Mouse (Mus musculus) v-Abl transformed pro-B cells (cell line): ENCODE results near the gene Ndufs5.

Experiments
- in situ Hi-C, 2 experiments: fragments of 400-800 bp; cut with MboI; formaldehyde crosslinking; loops; one replicate each; pipeline ENCODE4 v1.15.1; 2025; ENCODE audit not compliant: unreplicated experiment in 2 of 2

Ndufs5 gene

DNA sequence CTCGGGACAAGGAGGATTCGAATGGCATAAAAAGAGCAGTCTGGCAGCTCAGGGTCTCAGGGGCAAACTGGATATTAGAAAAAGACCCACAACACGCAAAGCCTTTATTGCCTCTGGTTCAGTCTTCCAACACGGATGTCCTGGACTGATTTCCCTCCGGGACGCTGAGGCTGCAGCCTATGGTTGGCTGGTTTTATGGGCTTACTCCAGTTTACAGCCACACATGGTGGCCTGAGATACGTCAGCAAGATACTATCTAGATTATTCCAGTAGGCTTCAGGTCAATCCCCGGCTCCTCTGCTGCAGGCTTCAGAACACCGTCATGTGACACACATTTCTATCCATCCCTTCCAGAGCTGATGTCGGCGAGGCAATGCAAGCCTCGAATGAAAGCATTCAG is 24.6 kb downstream of the Ndufs5 start:
- in situ Hi-C loops = no loop called here

DNA sequence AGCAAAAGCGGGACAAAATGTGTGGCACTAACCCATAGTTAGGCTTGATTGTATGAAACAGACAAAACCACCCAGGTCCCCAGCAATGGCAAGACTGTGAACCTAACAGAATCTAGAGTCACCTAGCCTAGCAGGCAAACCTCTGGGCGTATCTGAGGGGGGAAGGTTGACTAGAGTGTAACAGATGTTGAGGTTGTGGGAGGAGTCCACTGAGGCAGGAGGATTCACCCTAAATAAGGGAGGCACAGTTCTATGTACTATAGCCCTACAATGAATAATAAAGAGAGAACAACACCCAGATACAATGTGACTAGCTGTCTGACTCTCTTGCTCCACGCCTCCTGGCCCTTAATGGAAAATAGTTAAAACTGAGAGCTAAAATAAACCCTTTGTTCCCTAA is 25.9 kb downstream of the Ndufs5 start:
- in situ Hi-C loops = no loop called here

DNA sequence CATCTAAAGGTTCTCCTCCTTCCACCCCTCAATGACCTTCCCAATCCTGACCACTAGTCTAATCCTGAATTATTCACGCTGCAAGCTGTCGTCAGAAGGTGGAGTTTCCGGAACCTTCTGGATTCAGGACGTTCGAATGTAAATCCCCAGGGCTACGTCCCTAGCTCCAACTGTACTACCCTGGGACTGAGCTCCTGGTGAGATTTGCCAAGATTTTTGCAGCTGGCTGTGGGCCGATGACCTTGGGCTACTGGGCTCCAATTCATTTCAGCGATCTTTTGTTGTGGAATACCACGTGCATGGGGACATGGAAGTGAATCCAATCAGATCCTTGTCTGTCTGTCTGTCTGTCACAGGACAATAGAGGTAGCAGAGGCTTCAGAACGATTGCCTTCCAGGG is 27.7 kb downstream of the Ndufs5 start:
- in situ Hi-C loops = no loop called here

DNA sequence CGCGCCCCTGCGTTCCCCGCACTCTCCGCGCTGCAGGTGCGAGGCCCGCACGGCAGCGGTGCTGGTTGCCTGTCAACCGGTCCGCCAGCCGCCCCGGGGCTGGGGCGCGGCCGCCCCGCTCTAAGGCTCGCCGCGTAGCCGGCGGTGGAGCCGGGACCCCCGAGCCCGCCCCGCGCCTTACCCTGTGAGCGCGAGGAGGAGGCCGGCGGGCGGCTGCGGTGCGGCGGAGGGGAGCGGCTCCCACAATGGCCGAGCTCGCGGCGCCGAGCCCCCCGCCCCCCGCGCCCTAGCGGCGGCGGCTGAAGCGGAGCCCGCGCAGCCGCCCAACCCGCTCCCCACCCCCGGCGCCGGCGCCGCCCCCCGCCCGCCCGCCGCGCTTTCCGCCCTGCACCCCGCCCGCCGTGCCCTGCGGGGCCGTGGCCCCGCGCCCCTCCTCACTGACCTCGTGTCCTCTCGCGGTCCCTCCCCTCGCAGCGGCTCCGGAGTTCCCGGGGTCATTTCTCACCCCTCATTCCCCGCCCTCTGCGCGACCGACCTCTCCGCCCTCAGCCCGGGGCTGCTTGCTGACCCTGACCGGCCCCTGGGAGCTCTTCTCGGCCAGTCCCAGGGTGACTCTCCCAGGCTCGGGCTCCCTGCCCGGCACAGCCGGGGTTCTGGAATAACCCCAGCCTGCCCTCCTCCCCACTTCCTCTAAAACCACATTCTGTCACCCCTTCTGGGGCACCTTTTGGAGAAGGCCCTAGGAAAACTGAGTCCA is 30.8 kb downstream of the Ndufs5 start:
- in situ Hi-C loops = no loop called here

DNA sequence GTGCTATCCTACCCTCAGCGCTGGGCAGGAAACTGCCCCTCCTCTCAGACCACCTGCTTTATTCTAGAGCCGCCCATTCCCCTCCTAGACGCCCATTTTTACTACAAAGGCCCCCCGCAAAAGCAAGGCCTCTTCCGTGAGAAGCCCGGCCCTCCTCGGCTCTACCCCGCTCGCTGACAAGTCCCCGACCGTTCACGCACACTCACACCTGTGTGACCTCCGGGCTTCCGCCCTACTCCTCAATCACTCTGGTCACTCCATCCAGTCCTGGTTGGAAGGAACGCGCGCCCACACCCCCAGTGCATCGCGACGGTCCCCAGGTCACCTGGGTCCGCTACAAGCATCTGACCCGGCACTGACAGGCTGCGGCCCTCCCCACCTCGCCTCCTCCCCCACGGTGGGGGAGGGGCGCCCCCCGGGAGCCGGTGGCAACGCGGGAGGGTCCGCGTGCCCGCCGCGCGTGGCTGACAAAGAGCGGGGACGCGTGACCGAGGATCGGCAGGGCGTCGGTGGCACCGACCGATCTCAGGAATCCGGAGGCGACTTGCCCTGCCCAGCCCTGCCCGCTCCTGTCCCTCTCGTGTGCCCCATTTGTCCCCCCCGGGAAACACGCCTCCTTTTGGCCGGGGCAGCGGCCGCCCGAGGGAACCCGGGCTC is 31.5 kb downstream of the Ndufs5 start:
- in situ Hi-C loops = no loop called here

DNA sequence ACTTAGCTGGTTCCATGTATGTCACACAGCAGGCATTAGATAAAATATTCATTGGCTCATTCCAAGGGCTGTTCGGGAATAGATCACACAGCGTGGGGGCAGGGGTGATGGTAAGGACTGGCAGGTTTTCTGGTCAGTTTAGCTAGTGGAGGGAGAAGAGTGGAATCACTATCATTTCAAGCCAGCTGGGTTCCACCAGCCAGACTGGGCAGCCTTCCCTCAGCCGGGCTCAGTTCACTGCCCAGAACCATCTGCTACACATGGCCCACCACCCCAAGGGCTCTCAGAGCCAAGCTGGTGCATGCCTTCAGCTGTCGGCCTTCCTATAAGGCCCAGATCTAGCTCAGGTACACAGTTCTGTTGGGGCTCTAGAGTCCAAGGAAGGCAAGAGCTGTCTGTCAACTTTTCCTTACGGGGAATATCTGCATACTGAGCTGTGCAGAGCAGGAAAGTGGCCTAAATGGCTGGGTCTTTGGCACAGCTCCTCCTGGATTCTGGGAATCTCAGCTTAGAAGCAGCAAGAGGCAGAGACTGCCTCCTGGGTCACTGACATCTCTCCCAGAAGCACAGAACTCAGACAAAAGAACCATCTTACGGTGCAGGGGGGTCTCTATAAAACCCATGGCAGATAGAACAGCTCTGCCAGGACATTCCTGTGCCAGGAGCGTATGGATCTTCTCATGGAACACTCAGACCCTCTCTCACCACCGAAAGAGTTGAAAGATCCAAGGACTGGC is 32.3 kb downstream of the Ndufs5 start:
- in situ Hi-C loops = no loop called here

DNA sequence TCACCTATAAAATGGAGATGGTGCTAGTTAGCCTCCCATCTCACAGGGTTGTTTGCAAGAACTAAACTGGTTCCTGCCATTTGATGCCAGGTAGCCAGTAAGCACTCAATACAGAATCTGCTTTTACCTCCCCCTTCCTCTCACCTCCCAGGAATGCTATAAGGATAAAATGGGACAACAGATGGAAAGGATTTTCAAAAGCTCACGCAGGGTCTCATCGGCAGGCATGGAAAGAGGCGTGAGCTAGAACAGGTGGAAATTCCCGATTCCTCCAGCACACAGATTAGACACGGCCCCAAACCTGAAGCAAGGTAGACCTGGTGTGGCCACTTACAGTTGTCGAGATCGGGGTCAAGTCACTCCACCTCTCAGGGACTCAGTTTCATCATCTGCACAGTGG is 33.0 kb downstream of the Ndufs5 start:
- in situ Hi-C loops = no loop called here

DNA sequence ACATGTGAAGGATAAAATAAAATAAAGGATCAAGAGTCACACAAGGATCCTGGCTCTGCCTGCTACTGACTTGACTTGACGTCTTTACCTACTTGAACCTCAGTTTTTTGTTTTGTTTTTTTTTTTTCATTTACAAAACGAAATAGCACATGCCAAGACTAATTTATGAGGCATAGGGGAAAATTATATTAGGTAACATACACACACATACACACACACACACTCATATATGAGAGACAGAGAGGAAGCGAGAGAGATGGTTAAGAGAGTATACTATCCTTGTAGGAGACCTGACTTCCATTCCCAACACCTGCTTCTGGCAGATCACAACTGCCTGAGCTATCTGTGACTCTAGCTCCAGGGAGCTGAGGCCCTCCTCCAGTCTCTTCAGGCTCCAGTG is 33.7 kb downstream of the Ndufs5 start, which contains the start of gene Macf1:
TSS of gene Macf1 (minus strand) at position 101 of the 400 bp plus-strand sequence.
- in situ Hi-C loops = no loop called here

DNA sequence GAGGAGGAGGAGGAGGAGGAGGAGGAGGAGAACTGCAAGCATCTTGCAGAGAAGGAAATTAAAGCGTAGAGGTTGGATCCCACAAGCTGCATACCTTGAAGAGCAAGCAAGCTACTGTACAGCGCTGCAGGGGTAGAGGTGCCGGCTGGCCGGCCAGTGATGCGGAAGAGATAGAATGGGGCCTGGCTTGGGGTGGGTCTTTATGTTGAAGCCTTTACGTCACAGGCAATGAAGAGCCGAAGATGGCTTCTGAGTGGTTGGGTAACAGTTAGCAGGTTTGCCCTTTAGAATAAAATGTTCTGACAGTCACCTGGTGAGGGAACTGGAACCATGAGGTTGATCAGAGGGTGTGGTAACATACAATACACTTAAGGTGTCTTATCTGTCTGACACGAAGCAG is 35.7 kb downstream of the Ndufs5 start:
- in situ Hi-C loops = no loop called here

DNA sequence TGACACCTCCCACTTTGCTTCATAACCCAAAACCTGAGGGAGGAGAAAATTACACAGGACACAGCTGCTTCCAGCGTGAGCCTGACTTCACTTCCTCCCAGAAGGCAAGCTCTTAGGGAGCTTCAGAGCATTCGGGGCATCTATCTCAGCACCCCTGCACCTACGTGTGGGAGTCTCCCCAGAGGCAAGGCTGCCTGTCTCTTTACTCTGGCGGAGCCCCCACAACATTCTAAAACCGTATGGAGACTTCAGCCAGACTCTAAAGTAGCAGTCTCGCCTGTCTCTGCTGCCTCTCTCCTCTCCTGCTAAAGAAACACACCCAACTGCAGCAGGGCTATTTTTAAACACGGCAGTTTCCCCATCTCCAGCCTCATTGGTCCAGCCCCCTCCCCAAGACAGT is 37.0 kb downstream of the Ndufs5 start:
- in situ Hi-C loops = no loop called here

DNA sequence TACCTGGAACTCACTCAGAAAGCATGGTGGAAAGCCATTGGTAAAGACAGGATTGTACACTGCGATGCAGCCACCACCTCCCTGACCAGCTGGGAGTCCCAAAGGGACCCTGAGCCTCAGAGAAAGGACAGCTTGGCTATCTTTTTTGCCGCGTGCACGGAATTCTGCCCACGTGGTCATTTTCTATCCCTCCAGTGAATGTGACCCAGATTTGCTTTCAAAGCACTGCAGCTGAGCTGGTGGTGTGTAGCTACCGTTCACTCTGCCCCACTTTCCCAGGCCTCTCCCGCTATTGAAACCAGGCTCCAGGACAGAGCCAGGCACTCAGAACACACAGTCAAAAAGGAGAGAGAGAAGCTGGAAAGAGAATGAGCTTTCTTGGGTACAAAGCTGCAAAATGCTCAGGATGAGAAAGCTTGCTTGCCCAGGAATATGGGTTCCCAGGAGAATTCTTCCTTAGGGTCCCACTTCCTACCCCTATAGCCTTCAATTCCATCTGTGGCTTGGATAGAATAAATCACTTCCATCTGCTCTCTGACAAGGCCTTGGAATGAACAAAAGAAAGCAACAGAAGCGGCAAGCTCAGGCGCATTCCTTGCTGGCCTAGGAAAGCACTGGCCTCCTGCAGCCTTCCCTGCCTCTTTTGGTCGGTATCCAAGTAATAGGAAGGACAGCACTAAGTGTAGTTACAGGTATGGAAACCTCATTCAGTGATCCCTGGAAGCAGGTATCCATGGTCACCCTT is 40.8 kb downstream of the Ndufs5 start:
- in situ Hi-C loops = no loop called here

DNA sequence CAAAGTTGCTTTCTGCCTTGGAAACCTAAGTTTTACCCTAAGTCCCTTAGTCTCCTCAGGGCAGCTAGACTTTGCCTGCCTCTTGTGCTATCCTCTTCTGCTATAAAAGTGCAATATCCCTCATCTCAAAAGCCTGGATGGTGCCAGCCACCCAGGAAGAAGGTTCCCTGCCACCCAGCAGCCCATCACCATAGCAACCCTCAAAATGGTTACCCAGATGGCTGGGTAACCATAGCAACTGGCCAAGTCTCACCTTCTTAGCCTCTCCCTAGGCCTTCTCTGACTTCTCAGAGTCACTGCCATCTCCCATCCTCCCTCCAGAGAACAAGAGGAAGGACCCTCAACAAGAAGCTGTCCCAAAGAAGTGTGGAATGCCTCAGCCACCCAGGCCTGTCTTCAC is 47.4 kb downstream of the Ndufs5 start:
- in situ Hi-C loops = no loop called here

DNA sequence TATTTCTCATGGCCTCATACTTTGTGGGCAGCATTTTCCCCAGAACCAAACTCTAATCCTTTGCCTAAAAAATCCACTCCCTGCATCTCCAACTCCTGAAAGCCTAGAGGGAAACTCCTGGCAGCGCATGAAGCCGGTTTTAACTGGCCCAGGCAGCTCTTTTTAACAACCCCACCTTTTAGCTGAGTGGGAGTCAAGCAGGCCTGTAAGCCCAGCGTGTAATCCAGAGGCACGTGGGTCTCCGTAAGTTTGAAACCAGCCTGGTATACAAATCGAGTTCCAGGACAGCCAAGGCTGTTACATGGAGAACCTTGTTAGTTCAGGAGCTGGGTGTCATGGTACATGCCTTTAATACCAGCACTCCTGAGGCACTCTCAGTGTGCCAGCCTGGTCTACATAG is 48.3 kb downstream of the Ndufs5 start:
- in situ Hi-C loops = loop anchor here (5.0 kb wide), 2 partner anchors 82 to 132 kb away; no protein-coding TSS in a partner anchor

DNA sequence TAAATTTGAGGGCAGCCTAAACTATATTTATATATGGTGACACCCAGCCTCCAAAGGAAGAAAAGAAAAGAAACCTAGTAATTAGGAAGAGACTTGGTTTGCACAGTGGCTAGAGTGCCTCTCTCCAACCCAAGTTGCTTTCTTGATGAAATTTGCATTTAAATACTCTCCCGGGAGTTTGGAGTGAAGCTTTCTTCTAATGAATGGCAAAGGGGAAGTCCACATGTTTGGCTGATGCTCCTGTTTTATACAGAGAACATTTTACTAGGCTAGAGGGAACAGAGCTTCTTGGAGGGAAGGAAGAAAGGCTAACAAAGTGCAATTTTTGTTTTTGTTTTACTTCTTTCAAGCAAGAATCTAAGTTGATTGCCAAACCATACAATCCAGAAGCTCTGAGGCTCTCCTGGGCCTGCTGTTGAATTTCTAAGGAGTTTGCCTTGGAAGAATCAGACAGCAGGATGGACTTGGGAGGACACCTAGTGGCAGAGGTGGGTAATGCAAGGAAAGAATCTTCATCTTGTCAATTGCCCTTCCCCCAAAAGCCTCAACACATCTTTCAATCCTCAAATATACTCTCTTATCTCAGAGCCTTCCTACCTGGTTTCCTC is 50.6 kb downstream of the Ndufs5 start:
- in situ Hi-C loops = loop anchor here (5.0 kb wide), 2 partner anchors 80 to 130 kb away; no protein-coding TSS in a partner anchor

DNA sequence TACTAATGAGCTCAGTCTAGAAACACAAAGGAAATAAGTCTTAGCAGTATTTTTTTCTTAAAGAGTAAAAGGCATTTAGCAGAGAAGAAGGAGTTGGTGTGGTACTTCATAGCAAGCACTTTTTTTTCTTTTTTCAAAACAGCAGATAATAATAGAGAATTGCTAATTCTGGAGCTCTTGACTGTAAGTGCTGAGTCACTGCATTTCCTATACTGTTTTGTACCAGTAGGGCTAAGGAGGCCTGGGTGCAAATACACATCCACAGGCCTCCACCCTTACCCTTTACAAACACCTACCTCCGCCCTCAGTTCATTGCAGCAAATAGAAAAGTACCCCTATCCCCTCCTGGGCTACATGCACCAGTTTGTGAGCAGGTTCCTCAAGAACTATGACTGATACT is 51.5 kb downstream of the Ndufs5 start:
- in situ Hi-C loops = loop anchor here (5.0 kb wide), 2 partner anchors 79 to 129 kb away; no protein-coding TSS in a partner anchor

DNA sequence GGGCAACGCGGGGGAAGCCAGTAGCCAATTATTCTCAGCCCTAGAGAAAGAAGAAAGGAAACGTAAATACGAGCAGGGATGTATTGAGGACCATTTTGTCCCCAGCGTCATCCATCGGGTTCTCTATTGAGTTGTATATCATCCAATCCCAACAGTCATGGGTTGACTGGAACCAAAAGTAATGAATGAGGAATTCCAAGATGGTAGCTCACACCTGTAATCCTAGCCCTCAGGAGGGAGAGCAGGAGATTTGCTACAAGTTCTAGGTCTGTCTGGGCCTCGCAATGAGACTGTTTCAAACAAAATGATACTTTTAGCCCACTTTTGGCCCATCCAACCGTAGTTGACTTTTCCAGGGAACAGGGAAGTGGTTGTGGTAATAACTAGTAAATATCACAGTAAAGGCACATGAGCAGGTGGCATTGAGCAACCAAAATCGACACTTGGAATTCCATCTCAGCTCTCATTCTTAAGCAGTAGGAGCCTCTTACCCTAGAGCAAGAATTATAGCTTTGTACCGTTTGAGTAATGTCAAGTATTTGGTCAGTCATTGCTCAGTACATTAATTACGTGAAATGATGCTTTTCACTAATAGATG is 52.2 kb downstream of the Ndufs5 start:
- in situ Hi-C loops = loop anchor here (5.0 kb wide), 2 partner anchors 78 to 128 kb away; no protein-coding TSS in a partner anchor

DNA sequence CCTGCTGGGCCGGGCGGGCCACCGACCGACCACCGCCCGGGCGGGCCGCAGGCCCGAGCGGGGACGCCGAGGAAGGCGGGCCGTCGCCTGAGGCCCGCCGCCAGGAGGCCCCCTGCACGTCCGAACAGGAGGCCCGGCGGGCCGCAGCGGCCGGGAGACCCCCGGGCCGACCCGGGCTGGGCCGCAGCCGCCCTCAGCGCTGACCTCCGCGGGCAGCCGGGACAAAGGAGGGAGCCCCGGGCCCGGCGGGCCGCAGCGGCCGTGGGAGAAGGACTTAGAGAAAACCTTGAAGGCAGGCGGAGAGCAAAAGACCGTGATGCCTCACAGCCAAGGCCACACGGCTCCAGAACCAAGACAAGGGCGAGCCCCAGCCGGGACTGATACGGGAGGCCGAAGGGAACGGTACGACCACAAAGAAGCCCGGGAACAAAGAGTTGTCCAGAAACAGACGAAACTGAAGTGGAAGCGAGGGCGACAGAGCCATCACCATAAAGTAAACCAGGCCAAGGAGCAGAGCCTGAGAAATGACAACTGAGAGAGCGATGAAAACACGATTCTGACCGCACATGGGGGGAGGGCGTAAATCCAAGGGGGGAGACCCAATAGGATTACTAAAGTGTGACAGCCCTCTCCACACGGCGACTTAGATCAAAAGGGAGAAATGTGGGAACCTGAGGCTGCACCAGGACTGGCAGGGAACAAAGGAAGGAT is 52.9 kb downstream of the Ndufs5 start:
- in situ Hi-C loops = loop anchor here (5.0 kb wide), 2 partner anchors 78 to 128 kb away; no protein-coding TSS in a partner anchor

DNA sequence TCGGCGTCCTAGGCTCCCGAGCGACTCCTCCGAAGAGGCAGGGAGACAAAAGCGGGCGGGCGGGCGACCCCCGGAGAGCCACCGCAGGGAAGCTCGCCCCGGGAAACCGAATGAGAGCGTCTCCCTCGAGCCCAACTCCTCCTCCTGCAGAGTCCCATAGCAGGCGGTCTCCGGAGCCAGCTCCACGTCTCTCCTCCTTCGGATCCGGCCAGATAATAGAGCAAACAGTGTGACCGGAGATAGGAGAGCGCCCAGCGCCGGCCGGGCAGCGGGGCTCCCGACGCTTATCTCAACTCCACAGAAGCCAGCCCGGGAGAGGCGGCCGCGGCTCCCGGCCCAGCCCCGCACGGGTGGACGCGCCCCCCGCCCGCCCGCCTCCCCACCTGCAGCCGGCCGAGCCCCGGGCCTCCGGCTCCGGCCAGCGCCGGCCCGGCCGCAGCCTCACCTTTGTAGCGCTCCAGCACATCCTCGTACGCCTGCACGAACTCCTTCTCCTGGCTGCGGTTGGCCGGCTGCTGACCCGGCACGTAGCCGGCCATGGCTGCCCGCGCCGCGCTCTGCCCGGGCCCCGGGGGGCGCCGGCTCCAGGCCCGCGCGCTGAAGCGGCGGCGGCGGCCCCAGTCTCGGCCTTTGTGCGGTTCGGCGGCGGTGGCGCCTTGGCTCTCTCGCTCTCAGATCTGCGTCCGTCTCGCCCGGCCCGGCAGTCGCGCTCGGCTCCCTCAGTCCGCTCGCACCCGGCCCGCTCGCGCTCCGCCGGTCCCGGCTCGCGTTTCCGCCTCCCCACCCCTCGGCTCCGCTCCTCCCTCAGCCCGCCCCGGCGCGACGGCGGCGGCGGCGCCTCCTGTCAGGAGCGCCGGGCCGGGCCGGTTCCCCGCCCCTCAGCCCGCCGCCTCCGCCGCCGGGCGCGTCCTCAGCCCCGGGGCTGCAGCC is 53.7 kb downstream of the Ndufs5 start:
- in situ Hi-C loops = no loop called here
